Mouse (Mus musculus) embryonic facial prominence, embryonic 10.5 days (tissue): ENCODE data around the gene Il1rn. TPM values are rescaled to one million over a fixed set of nuclear protein-coding genes. Genes with fewer than 3 reads are reported as not detected.
A peak's percentile ranks its signal among the peaks of the same experiment; 100 is the strongest.

Experiments
- DNase-seq: peaks from one replicate; pipeline ENCODE4 v3.0.0-alpha.2; 2017; ENCODE audit warnings: low spot score
- H3K27ac ChIP-seq: fragments of 300-500 bp; sonication (generic); replicated peaks from 2 replicates; pipeline ENCODE4 v1.5.1; 2016; ENCODE audit warnings: mild to moderate bottlenecking
- H3K27me3 ChIP-seq: fragments of 300-500 bp; sonication (generic); replicated peaks from 2 replicates; pipeline ENCODE4 v1.6.1; 2016; ENCODE audit warnings: low read depth, mild to moderate bottlenecking; ENCODE audit not compliant: poor library complexity, severe bottlenecking
- H3K36me3 ChIP-seq: fragments of 300-500 bp; sonication (generic); replicated peaks from 2 replicates; pipeline ENCODE4 v1.6.1; 2016; ENCODE audit warnings: mild to moderate bottlenecking, moderate library complexity
- H3K4me1 ChIP-seq: fragments of 300-500 bp; sonication (generic); 2 replicates; pipeline ENCODE4 v1.6.1; 2016
- H3K4me3 ChIP-seq: fragments of 300-500 bp; sonication (generic); 2 replicates; pipeline ENCODE4 v1.5.1; 2016; ENCODE audit warnings: mild to moderate bottlenecking, moderate library complexity
- H3K9me3 ChIP-seq: fragments of 300-500 bp; sonication (generic); 2 replicates; pipeline ENCODE4 v1.6.1; 2016; ENCODE audit warnings: mild to moderate bottlenecking
- WGBS: fragments of 180-500 bp; shearing (Covaris S2); methylation state at CpG from one replicate; pipeline ENCODE4 v1.1.7; 2016; 5-methylcytosine and 5-hydroxymethylcytosine counted together
- polyA plus RNA-seq: library from polyadenylated mRNA; unstranded; fragments of >200 nt; fragmentation: Nextera tagmentation; extraction: Ambion mirVana; gene quantifications from 2 replicates; pipeline ENCODE4 v1.2.1, GENCODE M21; 2016

Gene Il1rn
- not detected in 2 replicates for polyA plus RNA-seq

- no peak within 1 kb of the TSS for H3K27ac ChIP-seq
- H3K4me1 ChIP-seq: no peaks in the 10 kb centered on the region
- no peak within 1 kb of the TSS for H3K4me3 ChIP-seq
- no peak for DNase-seq
- no peaks in the 10 kb centered on the region for H3K27me3 ChIP-seq
- H3K9me3 ChIP-seq: no peaks in the 10 kb centered on the region
- no peaks in the 10 kb centered on the region for H3K36me3 ChIP-seq
- WGBS: 90% methylated on average over 2 of the region's 2 CpGs
Observed at GRCm38 (mm10) chr2:24336545-24336944, at the start of gene Il1rn. Il1rn (plus strand) TSS chr2:24336853.

- Histone ChIP-seq H3K9me3 (no peaks in the 10 kb centered on the region), H3K27ac (no peak within 1 kb of the TSS), H3K36me3 (no peaks in the 10 kb centered on the region), H3K27me3 (no peaks in the 10 kb centered on the region), H3K4me3 (no peak within 1 kb of the TSS), H3K4me1 (no peaks in the 10 kb centered on the region)
- no peak for DNase-seq
- WGBS: 82% methylated on average over 5 of the region's 5 CpGs
Observed at GRCm38 (mm10) chr2:24290896-24291295, 45.8 kb upstream of the Il1rn start, which contains the start of gene Il1f10. Il1f10 (plus strand) TSS chr2:24291196.

GRCm38 (mm10) chr2:24294616-24295015, 42.0 kb upstream of the Il1rn start:
- H3K36me3 ChIP-seq: no peaks in the 10 kb centered on the region
- no peaks in the 10 kb centered on the region for H3K9me3 ChIP-seq
- no peak overlapping the region for H3K4me3 ChIP-seq
- no peaks in the 10 kb centered on the region for H3K27me3 ChIP-seq
- 57% methylated on average over 1 of the region's 1 CpGs for WGBS
- H3K27ac ChIP-seq: no peak overlapping the region
- no peaks in the 10 kb centered on the region for H3K4me1 ChIP-seq
- DNase-seq: no peak

- Histone ChIP-seq H3K4me3 (no peak overlapping the region), H3K4me1 (no peaks in the 10 kb centered on the region), H3K9me3 (no peaks in the 10 kb centered on the region), H3K27me3 (no peaks in the 10 kb centered on the region), H3K36me3 (no peaks in the 10 kb centered on the region), H3K27ac (no peak overlapping the region)
- peak; percentile 50 for DNase-seq
- WGBS: 17% methylated on average over 3 of the region's 3 CpGs
Observed at GRCm38 (mm10) chr2:24296837-24297236, 39.8 kb upstream of the Il1rn start.

- Histone ChIP-seq H3K4me3 (no peak overlapping the region), H3K4me1 (no peaks in the 10 kb centered on the region), H3K27me3 (no peaks in the 10 kb centered on the region), H3K9me3 (no peaks in the 10 kb centered on the region), H3K27ac (no peak overlapping the region), H3K36me3 (no peaks in the 10 kb centered on the region)
- 63% methylated on average over 6 of the region's 6 CpGs for WGBS
- no peak for DNase-seq
Observed at GRCm38 (mm10) chr2:24311302-24312001, 25.2 kb upstream of the Il1rn start.

GRCm38 (mm10) chr2:24316919-24317318, 19.7 kb upstream of the Il1rn start:
- WGBS: 74% methylated on average over 1 of the region's 1 CpGs
- Histone ChIP-seq H3K4me1 (no peaks in the 10 kb centered on the region), H3K27ac (no peak overlapping the region), H3K36me3 (no peaks in the 10 kb centered on the region), H3K4me3 (no peak overlapping the region), H3K9me3 (no peaks in the 10 kb centered on the region), H3K27me3 (no peaks in the 10 kb centered on the region)
- DNase-seq: no peak

- Histone ChIP-seq H3K4me3 (no peak overlapping the region), H3K27ac (no peak overlapping the region), H3K36me3 (no peaks in the 10 kb centered on the region), H3K4me1 (no peaks in the 10 kb centered on the region), H3K9me3 (no peaks in the 10 kb centered on the region), H3K27me3 (no peaks in the 10 kb centered on the region)
- WGBS: 86% methylated on average over 4 of the region's 4 CpGs
- no peak for DNase-seq
Observed at GRCm38 (mm10) chr2:24317919-24318598, 18.6 kb upstream of the Il1rn start.

GRCm38 (mm10) chr2:24335333-24335732, 1.3 kb upstream of the Il1rn start:
- H3K4me1 ChIP-seq: no peaks in the 10 kb centered on the region
- no peak for DNase-seq
- H3K9me3 ChIP-seq: no peaks in the 10 kb centered on the region
- no peaks in the 10 kb centered on the region for H3K36me3 ChIP-seq
- no peaks in the 10 kb centered on the region for H3K27me3 ChIP-seq
- H3K4me3 ChIP-seq: no peak overlapping the region
- 55% methylated on average over 3 of the region's 3 CpGs for WGBS
- no peak overlapping the region for H3K27ac ChIP-seq

GRCm38 (mm10) chr2:24341395-24341885, 4.8 kb downstream of the Il1rn start:
- H3K27me3 ChIP-seq: no peaks in the 10 kb centered on the region
- 73% methylated on average over 3 of the region's 3 CpGs for WGBS
- H3K9me3 ChIP-seq: no peaks in the 10 kb centered on the region
- no peak overlapping the region for H3K27ac ChIP-seq
- DNase-seq: no peak
- H3K36me3 ChIP-seq: no peaks in the 10 kb centered on the region
- no peaks in the 10 kb centered on the region for H3K4me1 ChIP-seq
- no peak overlapping the region for H3K4me3 ChIP-seq

GRCm38 (mm10) chr2:24344619-24345018, 8.0 kb downstream of the Il1rn start:
- Histone ChIP-seq H3K36me3 (no peaks in the 10 kb centered on the region), H3K4me3 (no peak overlapping the region), H3K4me1 (no peaks in the 10 kb centered on the region), H3K27me3 (no peaks in the 10 kb centered on the region), H3K27ac (no peak overlapping the region), H3K9me3 (no peaks in the 10 kb centered on the region)
- WGBS: 73% methylated on average over 4 of the region's 4 CpGs
- DNase-seq: no peak

GRCm38 (mm10) chr2:24345056-24345455, 8.4 kb downstream of the Il1rn start:
- WGBS: 78% methylated on average over 8 of the region's 8 CpGs
- Histone ChIP-seq H3K27me3 (no peaks in the 10 kb centered on the region), H3K4me1 (no peaks in the 10 kb centered on the region), H3K36me3 (no peaks in the 10 kb centered on the region), H3K9me3 (no peaks in the 10 kb centered on the region), H3K4me3 (no peak overlapping the region), H3K27ac (no peak overlapping the region)
- DNase-seq: no peak

- Histone ChIP-seq H3K4me3 (no peak overlapping the region), H3K27me3 (no peaks in the 10 kb centered on the region), H3K9me3 (no peaks in the 10 kb centered on the region), H3K36me3 (no peaks in the 10 kb centered on the region), H3K4me1 (no peaks in the 10 kb centered on the region), H3K27ac (no peak overlapping the region)
- DNase-seq: no peak
- 78% methylated on average over 1 of the region's 1 CpGs for WGBS
Observed at GRCm38 (mm10) chr2:24347926-24348325, 11.3 kb downstream of the Il1rn start.

- no peaks in the 10 kb centered on the region for H3K36me3 ChIP-seq
- no peak for DNase-seq
- WGBS: 78% methylated on average over 2 of the region's 2 CpGs
- H3K27me3 ChIP-seq: no peaks in the 10 kb centered on the region
- no peak overlapping the region for H3K27ac ChIP-seq
- no peaks in the 10 kb centered on the region for H3K4me1 ChIP-seq
- H3K4me3 ChIP-seq: no peak overlapping the region
- no peaks in the 10 kb centered on the region for H3K9me3 ChIP-seq
Observed at GRCm38 (mm10) chr2:24351159-24351558, 14.5 kb downstream of the Il1rn start.
